Mouse (Mus musculus): Measurements from ENCODE around the gene Ncbp3. TPM values are rescaled to one million over a fixed set of nuclear protein-coding genes. Genes with fewer than 3 reads are reported as not detected.

Ncbp3 gene
- polyA plus RNA-seq, 1 experiment = 2.7 TPM

DNA sequence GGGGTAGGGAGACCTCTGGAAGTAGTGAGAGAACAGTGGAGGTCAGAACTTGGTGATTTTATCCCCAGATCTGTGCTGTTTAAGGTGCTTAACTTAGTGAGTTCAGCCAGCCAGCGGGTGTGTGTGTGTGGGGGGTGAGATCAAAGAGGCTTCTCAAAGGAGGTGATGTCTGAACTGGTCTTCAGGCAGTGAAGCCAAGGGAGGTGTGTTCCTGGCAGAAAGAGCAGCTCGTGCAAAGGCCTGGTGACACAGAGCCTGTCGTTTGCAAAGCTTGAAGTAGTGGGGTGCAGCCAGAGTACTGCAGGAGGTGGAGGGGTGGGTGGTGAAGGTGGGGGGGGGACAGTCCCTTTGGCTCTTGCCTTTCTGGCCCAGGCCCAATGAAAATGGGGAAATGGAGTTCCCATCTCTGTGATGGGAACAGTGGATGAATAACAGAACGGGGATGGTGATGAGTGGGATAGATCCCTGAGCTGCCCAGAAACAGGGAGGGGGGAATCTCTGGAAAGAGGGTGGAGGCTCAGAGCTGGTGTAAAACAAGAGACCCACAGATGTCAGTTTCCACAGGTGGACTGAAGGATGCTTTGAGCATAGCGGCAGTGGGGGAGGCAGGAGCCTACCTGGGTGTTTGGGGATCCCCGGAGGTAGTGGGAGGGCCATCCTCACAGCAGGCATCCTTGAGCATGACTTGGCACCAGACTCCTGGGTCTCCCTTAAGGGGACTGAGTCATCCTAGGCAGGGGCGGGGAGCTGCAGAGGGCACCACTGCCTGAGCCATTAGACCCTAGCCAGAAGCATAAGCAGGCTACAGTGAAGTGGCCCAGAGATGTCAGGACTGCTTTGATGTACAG is 26.4 kb upstream of the Ncbp3 start:
- Histone ChIP-seq H3K4me3 (ENCODE audit: insufficient read depth, low read depth, low read length) (no peak overlapping the region), H3K27ac (replicated peaks; ENCODE audit: low read depth, low read length) (no peak overlapping the region), H3K4me1 (ENCODE audit: control insufficient read depth, insufficient read depth, insufficient read length, low read length) (peaks cover 5% of the 10 kb centered on the region; the same call in 1 of the 2 replicates)

GRCm38 (mm10) chr11:73023099-73023498 is 24.5 kb upstream of the Ncbp3 start:
- Histone ChIP-seq H3K4me1 (ENCODE audit: control insufficient read depth, insufficient read depth, insufficient read length, low read length) (peaks cover 5% of the 10 kb centered on the region; the same call in 1 of the 2 replicates), H3K4me3 (ENCODE audit: insufficient read depth, low read depth, low read length) (no peak overlapping the region), H3K27ac (replicated peaks; ENCODE audit: low read depth, low read length) (no peak overlapping the region)

- H3K4me1 ChIP-seq (ENCODE audit: control insufficient read depth, insufficient read depth, insufficient read length, low read length) = peaks cover 5% of the 10 kb centered on the region; the same call in 1 of the 2 replicates
- H3K27ac ChIP-seq (replicated peaks; ENCODE audit: low read depth, low read length) = no peak overlapping the region
- H3K4me3 ChIP-seq (ENCODE audit: insufficient read depth, low read depth, low read length) = no peak overlapping the region
Observed at GRCm38 (mm10) chr11:73023827-73024226, 23.8 kb upstream of the Ncbp3 start.

GRCm38 (mm10) chr11:73024236-73024904 is 23.2 kb upstream of the Ncbp3 start:
- Histone ChIP-seq H3K4me1 (ENCODE audit: control insufficient read depth, insufficient read depth, insufficient read length, low read length) (peaks cover 5% of the 10 kb centered on the region; the same call in 1 of the 2 replicates), H3K4me3 (ENCODE audit: insufficient read depth, low read depth, low read length) (no peak overlapping the region), H3K27ac (replicated peaks; ENCODE audit: low read depth, low read length) (no peak overlapping the region)

DNA sequence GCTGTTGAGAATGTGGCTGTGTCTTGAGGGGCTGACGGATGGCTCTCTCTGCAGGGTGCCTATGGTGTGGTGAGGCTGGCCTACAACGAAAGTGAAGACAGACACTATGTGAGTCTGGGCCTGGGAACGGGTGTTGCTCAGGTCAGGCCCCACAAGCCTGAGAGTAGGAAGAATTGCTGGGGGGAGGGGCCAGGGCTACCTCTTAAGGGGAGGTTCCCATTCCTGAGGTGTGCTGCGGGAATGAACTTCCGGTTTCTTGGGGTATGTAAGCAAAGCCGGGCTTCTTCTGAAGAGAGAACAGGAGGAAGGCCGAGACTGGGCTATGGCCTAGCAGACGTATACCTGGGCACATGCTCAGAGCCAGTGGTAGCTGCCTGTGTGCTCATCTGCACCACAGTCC is 20.6 kb upstream of the Ncbp3 start:
- Histone ChIP-seq H3K27ac (replicated peaks; ENCODE audit: low read depth, low read length) (no peak overlapping the region), H3K4me1 (ENCODE audit: control insufficient read depth, insufficient read depth, insufficient read length, low read length) (peaks cover 9% of the 10 kb centered on the region; the same call in 1 of the 2 replicates), H3K4me3 (ENCODE audit: insufficient read depth, low read depth, low read length) (no peak overlapping the region)

- no peak overlapping the region for H3K27ac ChIP-seq (replicated peaks; ENCODE audit: low read depth, low read length)
- 0 out of 2 replicates have a peak, but pooled peaks cover 3% of the 10 kb centered on the region for H3K4me1 ChIP-seq (ENCODE audit: control insufficient read depth, insufficient read depth, insufficient read length, low read length)
- peak overlapping the region; percentile 48 for H3K4me3 ChIP-seq (ENCODE audit: insufficient read depth, low read depth, low read length)
Observed at GRCm38 (mm10) chr11:73030821-73031498, 16.6 kb upstream of the Ncbp3 start.

DNA sequence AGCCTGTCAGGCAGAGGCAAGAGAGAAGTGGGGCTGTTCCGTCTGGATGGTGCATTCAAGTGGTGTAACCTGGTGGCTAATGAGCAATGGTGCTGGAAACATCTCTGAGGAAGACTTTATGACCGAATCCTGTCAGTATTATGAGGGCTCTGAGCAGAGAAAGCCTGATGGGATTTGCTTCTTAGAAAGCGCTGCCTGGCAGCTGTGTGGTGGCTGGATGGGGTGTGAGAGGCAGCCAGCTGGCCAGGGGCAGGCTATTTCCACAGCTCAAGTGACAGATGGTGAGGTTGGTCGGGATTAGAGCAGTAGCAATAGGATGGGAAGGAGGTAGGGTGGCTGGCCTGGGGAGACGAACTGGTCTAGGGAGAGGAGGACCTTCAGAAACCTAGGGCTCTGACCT is 16.0 kb upstream of the Ncbp3 start:
- Histone ChIP-seq H3K27ac (replicated peaks; ENCODE audit: low read depth, low read length) (no peak overlapping the region), H3K4me3 (ENCODE audit: insufficient read depth, low read depth, low read length) (no peak overlapping the region), H3K4me1 (ENCODE audit: control insufficient read depth, insufficient read depth, insufficient read length, low read length) (0 out of 2 replicates have a peak, but pooled peaks cover 3% of the 10 kb centered on the region)

- Histone ChIP-seq H3K4me1 (ENCODE audit: control insufficient read depth, insufficient read depth, insufficient read length, low read length) (0 out of 2 replicates have a peak, but pooled peaks cover 3% of the 10 kb centered on the region), H3K27ac (replicated peaks; ENCODE audit: low read depth, low read length) (no peak overlapping the region), H3K4me3 (ENCODE audit: insufficient read depth, low read depth, low read length) (no peak overlapping the region)
Observed at GRCm38 (mm10) chr11:73036077-73036476, 11.5 kb upstream of the Ncbp3 start.

DNA sequence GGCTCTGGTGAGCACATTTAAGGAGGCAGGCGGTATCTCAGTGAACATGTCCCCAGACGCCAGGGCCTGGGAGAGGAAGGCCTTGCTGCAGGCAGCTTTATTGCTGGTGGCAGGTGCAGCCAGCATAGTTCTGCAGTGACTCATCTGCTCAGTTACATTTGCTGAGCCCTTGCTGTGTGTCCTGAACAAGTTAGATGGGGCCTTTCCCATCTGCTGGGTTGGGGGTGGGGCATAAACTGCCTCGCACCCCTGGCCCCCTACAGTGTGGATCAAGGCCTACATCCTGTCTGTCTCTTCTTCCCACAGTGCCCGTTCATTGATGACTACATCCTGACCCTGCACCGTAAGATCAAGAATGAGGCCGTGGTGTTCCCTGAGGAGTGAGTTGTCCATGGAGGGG is 10.7 kb upstream of the Ncbp3 start:
- Histone ChIP-seq H3K27ac (replicated peaks; ENCODE audit: low read depth, low read length) (no peak overlapping the region), H3K4me1 (ENCODE audit: control insufficient read depth, insufficient read depth, insufficient read length, low read length) (no peaks in the 10 kb centered on the region), H3K4me3 (ENCODE audit: insufficient read depth, low read depth, low read length) (no peak overlapping the region)

GRCm38 (mm10) chr11:73037691-73038090 is 9.9 kb upstream of the Ncbp3 start:
- no peak overlapping the region for H3K27ac ChIP-seq (replicated peaks; ENCODE audit: low read depth, low read length)
- no peaks in the 10 kb centered on the region for H3K4me1 ChIP-seq (ENCODE audit: control insufficient read depth, insufficient read depth, insufficient read length, low read length)
- no peak overlapping the region for H3K4me3 ChIP-seq (ENCODE audit: insufficient read depth, low read depth, low read length)

GRCm38 (mm10) chr11:73039102-73039799 is 8.3 kb upstream of the Ncbp3 start:
- H3K27ac ChIP-seq (replicated peaks; ENCODE audit: low read depth, low read length) = no peak overlapping the region
- H3K4me3 ChIP-seq (ENCODE audit: insufficient read depth, low read depth, low read length) = no peak overlapping the region
- H3K4me1 ChIP-seq (ENCODE audit: control insufficient read depth, insufficient read depth, insufficient read length, low read length) = no peaks in the 10 kb centered on the region

GRCm38 (mm10) chr11:73044229-73044755 is 3.3 kb upstream of the Ncbp3 start:
- Histone ChIP-seq H3K4me3 (ENCODE audit: insufficient read depth, low read depth, low read length) (no peak overlapping the region), H3K4me1 (ENCODE audit: control insufficient read depth, insufficient read depth, insufficient read length, low read length) (no peaks in the 10 kb centered on the region), H3K27ac (replicated peaks; ENCODE audit: low read depth, low read length) (no peak overlapping the region)

- no peak overlapping the region for H3K27ac ChIP-seq (replicated peaks; ENCODE audit: low read depth, low read length)
- H3K4me1 ChIP-seq (ENCODE audit: control insufficient read depth, insufficient read depth, insufficient read length, low read length) = no peaks in the 10 kb centered on the region
- H3K4me3 ChIP-seq (ENCODE audit: insufficient read depth, low read depth, low read length) = no peak overlapping the region
Observed at GRCm38 (mm10) chr11:73044789-73045188, 2.8 kb upstream of the Ncbp3 start.

DNA sequence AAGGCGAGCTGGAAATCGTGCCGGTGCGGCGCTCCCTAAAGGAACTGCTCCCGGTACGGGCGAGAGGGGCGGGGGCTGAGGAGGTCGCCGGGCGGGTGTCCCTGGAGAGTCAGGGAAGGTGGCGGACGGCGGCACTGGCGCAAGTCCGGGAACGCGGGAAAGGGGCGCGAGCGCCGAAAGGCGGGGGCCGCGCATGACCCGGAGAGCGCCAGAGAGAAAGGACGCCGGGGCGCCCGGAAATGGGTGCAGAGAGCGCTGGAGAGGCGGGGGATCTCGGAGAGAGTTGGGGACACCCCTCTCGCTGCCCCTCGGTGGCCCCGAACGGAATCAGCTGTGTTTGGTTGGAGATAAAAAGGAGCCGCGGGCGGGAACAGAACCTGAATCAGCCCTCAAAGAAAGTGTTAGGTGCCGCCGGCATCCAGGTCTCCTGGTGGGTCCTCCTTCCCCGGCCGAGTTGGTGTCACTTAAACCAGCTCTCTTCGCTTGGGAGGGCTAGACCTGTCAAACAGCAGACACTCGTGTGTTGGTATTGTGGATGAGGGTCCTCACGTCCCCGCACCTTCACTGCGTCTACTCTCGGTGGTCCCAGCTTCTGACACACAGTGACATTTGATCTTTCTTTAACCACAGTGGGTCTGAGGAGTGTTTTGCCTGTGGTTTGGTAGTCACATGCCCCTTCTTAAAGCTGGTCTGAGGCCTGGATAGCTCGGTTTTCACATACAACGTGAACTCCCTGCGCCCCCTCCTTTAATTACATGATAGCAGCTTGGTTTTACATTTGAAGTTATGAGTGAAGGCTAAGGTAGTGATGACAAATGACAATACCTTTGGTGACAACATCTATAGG is 670 bp downstream of the Ncbp3 start:
- peak overlapping the region; percentile 84 for H3K27ac ChIP-seq (replicated peaks; ENCODE audit: low read depth, low read length)
- H3K4me1 ChIP-seq (ENCODE audit: control insufficient read depth, insufficient read depth, insufficient read length, low read length) = no peaks in the 10 kb centered on the region

More for the DNA sequence above, 670 bp downstream of the Ncbp3 start:
- H3K4me3 ChIP-seq (ENCODE audit: insufficient read depth, low read depth, low read length) = peak overlapping the region; percentile 95

All from brown adipose tissue, adult 24 weeks (tissue).